In the genomic region with DNA sequence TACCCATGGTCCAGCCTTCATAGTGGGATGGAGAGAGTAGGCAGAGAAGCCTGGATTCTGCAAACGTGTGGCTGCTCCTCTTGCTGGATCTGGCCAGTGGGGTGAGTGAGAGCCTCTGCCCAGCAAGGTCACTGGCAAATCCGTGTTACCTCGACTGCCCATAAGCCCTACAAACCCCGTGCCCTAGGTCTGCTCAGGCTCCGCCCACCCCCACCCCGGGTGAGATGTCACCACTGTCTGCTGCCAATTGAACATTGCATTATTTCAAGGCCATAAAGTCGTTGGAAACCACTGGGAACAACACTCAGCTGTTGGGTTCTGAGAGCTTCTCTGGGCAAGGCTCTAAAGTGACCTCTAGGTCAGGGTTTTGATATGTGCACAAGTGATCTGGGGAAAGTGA, we compare ENCODE assay signal across 26 mouse cellular contexts.
"Had no signal": no experiment of that assay in that cellular context is flagged by ENCODE, and none has a peak within 500 bp of the region (broad histone marks: within the 10 kb centered on the region; RNA-seq: fewer than 3 reads in every experiment).

No protein-coding gene starts in this region.

- H3K9ac ChIP-seq: heart, embryonic 13.5 days; heart, embryonic 15.5 days; hindbrain, embryonic 13.5 days; hindbrain, embryonic 15.5 days; kidney, embryonic 15.5 days; limb, embryonic 13.5 days; limb, embryonic 15.5 days; liver, embryonic 12.5 days; liver, embryonic 14.5 days had no signal

- ATAC-seq: hindbrain, postnatal 0 days; intestine, embryonic 16.5 days; liver, embryonic 12.5 days had no signal

- H3K27me3 ChIP-seq: heart, embryonic 13.5 days; heart, embryonic 15.5 days; hindbrain, embryonic 13.5 days; hindbrain, embryonic 15.5 days; kidney, embryonic 15.5 days; limb, embryonic 13.5 days; limb, embryonic 15.5 days had no signal

- H3K36me3 ChIP-seq: heart, embryonic 13.5 days; heart, embryonic 15.5 days; hindbrain, embryonic 13.5 days; hindbrain, embryonic 15.5 days; kidney, embryonic 15.5 days; limb, embryonic 13.5 days; limb, embryonic 15.5 days; liver, embryonic 12.5 days had no signal

- DNase-seq: gastrocnemius, postnatal 14 days; gastrocnemius, postnatal 36 days; heart, adult 18-20 months; heart, postnatal 14 days; heart, postnatal 36 days; kidney, adult 11 months; kidney, adult 2 months; kidney, adult 9 months; kidney, postnatal 14 days; kidney, postnatal 36 days; layer of hippocampus, adult 9-11 months; layer of hippocampus, postnatal 36 days; left cerebral cortex, postnatal 4 days had no signal

- H3K4me3 ChIP-seq: heart, embryonic 13.5 days; heart, embryonic 15.5 days; hindbrain, embryonic 13.5 days; hindbrain, embryonic 15.5 days; kidney, embryonic 15.5 days; limb, embryonic 13.5 days; limb, embryonic 15.5 days; liver, embryonic 12.5 days had no signal

- H3K27ac ChIP-seq: heart, embryonic 13.5 days; heart, embryonic 15.5 days; hindbrain, embryonic 13.5 days; hindbrain, embryonic 15.5 days; hindbrain, postnatal 0 days; kidney, embryonic 15.5 days; kidney, postnatal 0 days; limb, embryonic 13.5 days; limb, embryonic 15.5 days; liver, embryonic 12.5 days; liver, embryonic 14.5 days had no signal

- H3K9me3 ChIP-seq: heart, embryonic 13.5 days; heart, embryonic 15.5 days; hindbrain, embryonic 13.5 days; hindbrain, embryonic 15.5 days; kidney, embryonic 15.5 days; limb, embryonic 13.5 days; limb, embryonic 15.5 days; liver, embryonic 12.5 days had no signal

- H3K4me2 ChIP-seq: heart, embryonic 11.5 days; heart, embryonic 13.5 days; heart, embryonic 15.5 days; hindbrain, embryonic 13.5 days; hindbrain, embryonic 15.5 days; kidney, embryonic 15.5 days; limb, embryonic 13.5 days; limb, embryonic 15.5 days; liver, embryonic 12.5 days had no signal
